Mouse (Mus musculus): ENCODE measurements around the gene Smg6. TPM values are rescaled to one million over a fixed set of nuclear protein-coding genes. Genes with fewer than 3 reads are reported as not detected.

The Smg6 gene
- polyA plus RNA-seq, 1 experiment from 2014 or later, result 15.9 TPM

DNA sequence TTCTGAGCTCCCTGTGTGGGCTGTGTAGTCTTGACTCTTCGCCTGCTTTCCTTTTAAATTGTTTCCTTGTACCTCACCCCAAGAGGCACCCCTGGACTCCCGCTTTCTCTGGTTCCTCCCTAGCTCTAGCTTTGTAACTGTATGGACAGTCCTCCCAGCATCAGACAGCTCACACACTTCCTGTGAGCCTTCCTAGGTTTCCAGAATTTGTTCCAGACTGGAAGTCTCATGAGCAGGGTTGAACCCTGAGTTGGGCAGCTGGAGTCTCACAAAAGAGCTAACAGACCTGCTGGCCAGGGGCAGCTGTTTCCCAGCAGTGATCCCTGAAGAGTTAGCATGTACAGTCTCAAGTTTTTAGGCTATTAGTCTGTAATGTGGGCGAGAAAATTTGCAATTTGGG lies 118.7 kb downstream of the Smg6 start:
- ATAC-seq (ENCODE audit: low FRiP score, low TSS enrichment) (no peak), DNase-seq (no peak)
- Histone ChIP-seq H3K9me3 (ENCODE audit: control insufficient read depth, low read length) (no peaks in the 10 kb centered on the region), H3K4me2 (ENCODE audit: low read length) (no peak overlapping the region), H3K27ac (replicated peaks; ENCODE audit: low read depth, low read length) (no peak overlapping the region), H3K9ac (replicated peaks; ENCODE audit: low read length) (no peak overlapping the region), H3K27me3 (ENCODE audit: control insufficient read depth, insufficient read depth, low read length) (no peaks in the 10 kb centered on the region), H3K4me1 (ENCODE audit: control insufficient read depth, insufficient read depth, low read length) (no peaks in the 10 kb centered on the region), H3K36me3 (ENCODE audit: control insufficient read depth, insufficient read depth, low read length) (peaks cover 32% of the 10 kb centered on the region), H3K4me3 (replicated peaks; ENCODE audit: low read depth, low read length) (no peak overlapping the region)
- whole genome bisulfite sequencing, result 95% methylated on average over 3 of the region's 3 CpGs

- ATAC-seq (ENCODE audit: low FRiP score, low TSS enrichment) (no peak), DNase-seq (no peak)
- no peaks in the 10 kb centered on the region for H3K9me3 ChIP-seq (ENCODE audit: control insufficient read depth, low read length)
- H3K4me3 ChIP-seq (replicated peaks; ENCODE audit: low read depth, low read length), result no peak overlapping the region
- no peaks in the 10 kb centered on the region for H3K27me3 ChIP-seq (ENCODE audit: control insufficient read depth, insufficient read depth, low read length)
- H3K27ac ChIP-seq (replicated peaks; ENCODE audit: low read depth, low read length), result no peak overlapping the region
- H3K4me2 ChIP-seq (ENCODE audit: low read length), result no peak overlapping the region
- 96% methylated on average over 4 of the region's 4 CpGs for WGBS
- H3K36me3 ChIP-seq (ENCODE audit: control insufficient read depth, insufficient read depth, low read length), result peaks cover 33% of the 10 kb centered on the region
- no peak overlapping the region for H3K9ac ChIP-seq (replicated peaks; ENCODE audit: low read length)
- H3K4me1 ChIP-seq (ENCODE audit: control insufficient read depth, insufficient read depth, low read length), result no peaks in the 10 kb centered on the region
These were observed 120.2 kb downstream of the Smg6 start for GRCm38 (mm10) chr11:75045822-75046221.

- no peaks in the 10 kb centered on the region for H3K9me3 ChIP-seq (ENCODE audit: control insufficient read depth, low read length)
- no peaks in the 10 kb centered on the region for H3K27me3 ChIP-seq (ENCODE audit: control insufficient read depth, insufficient read depth, low read length)
- H3K4me2 ChIP-seq (ENCODE audit: low read length), result no peak overlapping the region
- DNase-seq (no peak), ATAC-seq (ENCODE audit: low FRiP score, low TSS enrichment) (no peak)
- peaks cover 33% of the 10 kb centered on the region for H3K36me3 ChIP-seq (ENCODE audit: control insufficient read depth, insufficient read depth, low read length)
- no peak overlapping the region for H3K4me3 ChIP-seq (replicated peaks; ENCODE audit: low read depth, low read length)
- no peaks in the 10 kb centered on the region for H3K4me1 ChIP-seq (ENCODE audit: control insufficient read depth, insufficient read depth, low read length)
- no peak overlapping the region for H3K9ac ChIP-seq (replicated peaks; ENCODE audit: low read length)
- no peak overlapping the region for H3K27ac ChIP-seq (replicated peaks; ENCODE audit: low read depth, low read length)
- 91% methylated on average over 3 of the region's 3 CpGs for WGBS
These were observed 121.0 kb downstream of the Smg6 start for GRCm38 (mm10) chr11:75046638-75047037.

- Histone ChIP-seq H3K36me3 (ENCODE audit: control insufficient read depth, insufficient read depth, low read length) (peaks cover 29% of the 10 kb centered on the region), H3K27ac (replicated peaks; ENCODE audit: low read depth, low read length) (no peak overlapping the region), H3K9ac (replicated peaks; ENCODE audit: low read length) (no peak overlapping the region), H3K27me3 (ENCODE audit: control insufficient read depth, insufficient read depth, low read length) (no peaks in the 10 kb centered on the region), H3K4me2 (ENCODE audit: low read length) (no peak overlapping the region), H3K4me3 (replicated peaks; ENCODE audit: low read depth, low read length) (no peak overlapping the region), H3K9me3 (ENCODE audit: control insufficient read depth, low read length) (no peaks in the 10 kb centered on the region), H3K4me1 (ENCODE audit: control insufficient read depth, insufficient read depth, low read length) (no peaks in the 10 kb centered on the region)
- WGBS, result 68% methylated on average over 6 of the region's 6 CpGs
- ATAC-seq (ENCODE audit: low FRiP score, low TSS enrichment) (no peak), DNase-seq (peak; percentile 74)
These were observed 121.4 kb downstream of the Smg6 start for GRCm38 (mm10) chr11:75047066-75047465.

- Histone ChIP-seq H3K9me3 (ENCODE audit: control insufficient read depth, low read length) (no peaks in the 10 kb centered on the region), H3K36me3 (ENCODE audit: control insufficient read depth, insufficient read depth, low read length) (peaks cover 21% of the 10 kb centered on the region; the same call in 1 of the 2 replicates), H3K4me2 (ENCODE audit: low read length) (no peak overlapping the region), H3K27ac (replicated peaks; ENCODE audit: low read depth, low read length) (no peak overlapping the region), H3K4me3 (replicated peaks; ENCODE audit: low read depth, low read length) (no peak overlapping the region), H3K4me1 (ENCODE audit: control insufficient read depth, insufficient read depth, low read length) (no peaks in the 10 kb centered on the region), H3K9ac (replicated peaks; ENCODE audit: low read length) (no peak overlapping the region), H3K27me3 (ENCODE audit: control insufficient read depth, insufficient read depth, low read length) (no peaks in the 10 kb centered on the region)
- no peak for ATAC-seq (ENCODE audit: low FRiP score, low TSS enrichment)
- WGBS, result 88% methylated on average over 7 of the region's 7 CpGs
- no peak for DNase-seq
These were observed 122.2 kb downstream of the Smg6 start for GRCm38 (mm10) chr11:75047736-75048407.

DNA sequence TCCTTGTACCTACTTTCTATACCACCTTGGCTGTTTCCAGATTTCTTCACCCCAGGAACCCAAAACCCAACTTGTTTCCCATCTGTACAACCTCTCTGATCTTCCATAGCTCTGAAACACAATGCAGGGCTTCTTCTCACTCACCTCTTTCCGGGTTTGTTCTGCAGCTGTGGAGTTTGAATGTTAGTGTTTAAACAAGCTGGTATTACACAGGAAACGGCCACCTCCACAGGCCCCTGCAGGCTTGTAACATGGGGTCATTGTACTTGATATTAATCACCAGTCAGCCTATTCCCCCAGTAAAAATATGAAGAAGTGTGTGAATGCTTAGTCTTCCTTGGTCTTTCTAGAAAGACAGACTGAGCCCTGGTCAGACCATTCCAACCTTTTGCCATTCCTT lies 123.5 kb downstream of the Smg6 start:
- WGBS, result 78% methylated on average over 2 of the region's 2 CpGs
- Histone ChIP-seq H3K4me2 (ENCODE audit: low read length) (no peak overlapping the region), H3K9ac (replicated peaks; ENCODE audit: low read length) (no peak overlapping the region), H3K4me3 (replicated peaks; ENCODE audit: low read depth, low read length) (no peak overlapping the region), H3K36me3 (ENCODE audit: control insufficient read depth, insufficient read depth, low read length) (peaks cover 24% of the 10 kb centered on the region), H3K27me3 (ENCODE audit: control insufficient read depth, insufficient read depth, low read length) (no peaks in the 10 kb centered on the region), H3K9me3 (ENCODE audit: control insufficient read depth, low read length) (no peaks in the 10 kb centered on the region), H3K4me1 (ENCODE audit: control insufficient read depth, insufficient read depth, low read length) (no peaks in the 10 kb centered on the region), H3K27ac (replicated peaks; ENCODE audit: low read depth, low read length) (no peak overlapping the region)
- no peak for DNase-seq
- ATAC-seq (ENCODE audit: low FRiP score, low TSS enrichment), result no peak

GRCm38 (mm10) chr11:75049807-75050206 lies 124.2 kb downstream of the Smg6 start:
- no peak overlapping the region for H3K4me3 ChIP-seq (replicated peaks; ENCODE audit: low read depth, low read length)
- DNase-seq (no peak), ATAC-seq (ENCODE audit: low FRiP score, low TSS enrichment) (no peak)
- no peak overlapping the region for H3K9ac ChIP-seq (replicated peaks; ENCODE audit: low read length)
- 94% methylated on average over 2 of the region's 2 CpGs for WGBS
- no peaks in the 10 kb centered on the region for H3K4me1 ChIP-seq (ENCODE audit: control insufficient read depth, insufficient read depth, low read length)
- no peak overlapping the region for H3K27ac ChIP-seq (replicated peaks; ENCODE audit: low read depth, low read length)
- H3K4me2 ChIP-seq (ENCODE audit: low read length), result no peak overlapping the region
- no peaks in the 10 kb centered on the region for H3K27me3 ChIP-seq (ENCODE audit: control insufficient read depth, insufficient read depth, low read length)
- peaks cover 27% of the 10 kb centered on the region for H3K36me3 ChIP-seq (ENCODE audit: control insufficient read depth, insufficient read depth, low read length)
- H3K9me3 ChIP-seq (ENCODE audit: control insufficient read depth, low read length), result no peaks in the 10 kb centered on the region

DNA sequence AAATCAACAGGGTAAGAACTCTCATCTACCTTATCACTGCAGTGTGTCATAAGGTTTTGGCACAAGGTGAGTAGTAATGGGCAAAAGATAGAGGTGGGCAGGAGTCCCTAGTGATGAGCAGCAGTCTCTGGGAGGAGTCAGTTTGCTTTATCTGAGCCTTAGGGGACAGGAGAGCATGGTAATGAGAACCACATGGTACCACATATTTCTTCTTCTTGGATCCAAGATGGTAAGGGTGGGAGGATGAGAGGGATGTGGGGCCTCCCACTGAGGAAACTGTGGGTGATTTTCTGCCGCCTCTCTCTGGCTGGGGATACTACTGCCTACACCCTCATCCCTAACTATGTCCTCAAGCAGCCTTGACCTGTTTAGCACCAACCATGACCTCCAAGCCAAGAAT lies 125.6 kb downstream of the Smg6 start:
- 96% methylated on average over 1 of the region's 1 CpGs for WGBS
- no peak for ATAC-seq (ENCODE audit: low FRiP score, low TSS enrichment)
- Histone ChIP-seq H3K4me2 (ENCODE audit: low read length) (no peak overlapping the region), H3K9me3 (ENCODE audit: control insufficient read depth, low read length) (no peaks in the 10 kb centered on the region), H3K27ac (replicated peaks; ENCODE audit: low read depth, low read length) (no peak overlapping the region), H3K9ac (replicated peaks; ENCODE audit: low read length) (no peak overlapping the region), H3K4me3 (replicated peaks; ENCODE audit: low read depth, low read length) (no peak overlapping the region), H3K4me1 (ENCODE audit: control insufficient read depth, insufficient read depth, low read length) (no peaks in the 10 kb centered on the region), H3K36me3 (ENCODE audit: control insufficient read depth, insufficient read depth, low read length) (peaks cover 28% of the 10 kb centered on the region; the same call in 1 of the 2 replicates), H3K27me3 (ENCODE audit: control insufficient read depth, insufficient read depth, low read length) (no peaks in the 10 kb centered on the region)
- no peak for DNase-seq

DNA sequence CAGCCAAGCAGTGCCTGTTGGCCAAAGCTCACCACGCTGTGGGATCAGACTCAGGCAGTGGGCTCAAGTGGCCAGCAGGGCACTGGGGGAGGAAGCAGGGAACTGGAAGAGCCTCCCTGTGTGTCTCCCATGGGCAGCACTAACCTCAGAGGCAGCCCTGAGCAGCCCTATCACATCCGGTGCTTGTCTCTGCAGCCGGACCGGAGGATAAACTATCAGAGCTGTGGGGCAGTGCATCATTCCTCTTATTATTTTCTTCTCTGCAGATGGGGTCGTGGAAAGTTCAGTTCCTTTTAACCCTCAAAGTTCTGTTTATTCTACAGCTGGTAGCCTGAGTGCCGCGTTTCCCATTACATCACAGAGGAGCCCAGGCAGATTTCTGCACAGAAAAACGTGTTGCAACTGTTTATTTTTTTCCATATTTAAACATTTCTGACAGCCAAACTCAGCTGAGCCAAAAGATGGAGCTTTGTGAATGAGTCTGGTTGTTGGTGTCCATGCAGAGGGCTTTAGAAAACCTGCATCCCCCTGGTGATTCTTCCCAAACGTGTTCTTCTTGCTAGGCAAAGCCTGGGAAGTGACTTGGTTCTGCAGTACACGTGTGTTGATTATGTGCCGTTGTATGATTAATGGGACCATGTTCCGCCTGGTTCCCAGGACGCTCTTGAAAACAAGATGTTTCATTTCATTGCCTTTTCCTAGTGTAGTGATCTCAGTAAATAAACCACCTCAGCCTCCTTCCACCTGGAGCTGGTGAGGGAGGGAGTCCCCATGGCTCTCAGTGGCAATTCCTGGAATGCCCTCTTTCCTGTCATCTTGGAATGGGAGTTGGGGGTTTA lies 126.3 kb downstream of the Smg6 start:
- ATAC-seq (ENCODE audit: low FRiP score, low TSS enrichment) (no peak), DNase-seq (no peak)
- Histone ChIP-seq H3K36me3 (ENCODE audit: control insufficient read depth, insufficient read depth, low read length) (peaks cover 28% of the 10 kb centered on the region; the same call in 1 of the 2 replicates), H3K4me2 (ENCODE audit: low read length) (no peak overlapping the region), H3K4me1 (ENCODE audit: control insufficient read depth, insufficient read depth, low read length) (no peaks in the 10 kb centered on the region), H3K4me3 (replicated peaks; ENCODE audit: low read depth, low read length) (no peak overlapping the region), H3K27me3 (ENCODE audit: control insufficient read depth, insufficient read depth, low read length) (no peaks in the 10 kb centered on the region), H3K9me3 (ENCODE audit: control insufficient read depth, low read length) (no peaks in the 10 kb centered on the region), H3K9ac (replicated peaks; ENCODE audit: low read length) (no peak overlapping the region), H3K27ac (replicated peaks; ENCODE audit: low read depth, low read length) (no peak overlapping the region)
- WGBS, result 84% methylated on average over 13 of the region's 13 CpGs
